Mouse (Mus musculus): Measurements from ENCODE around the gene Mst1r. TPM values are rescaled to one million over a fixed set of nuclear protein-coding genes. Genes with fewer than 3 reads are reported as not detected.

Gene Mst1r
- total RNA-seq, 2 experiments from 2014 or later = 0.43 TPM; not detected in 1

Other genes with a start within 250 kb of the Mst1r start
- gene Slc38a3, start 237.3 kb upstream of the Mst1r start, total RNA-seq (2015; ENCODE audit: low replicate concordance) = not detected in 2 replicates
- gene Slc38a3, start 237.3 kb upstream of the Mst1r start, total RNA-seq (2017; ENCODE audit: low replicate concordance) = not detected in 2 replicates
- not detected in 2 replicates for gene Gnat1, start 227.2 kb upstream of the Mst1r start, total RNA-seq (2015; ENCODE audit: low replicate concordance)
- not detected in 2 replicates for gene Gnat1, start 227.2 kb upstream of the Mst1r start, total RNA-seq (2017; ENCODE audit: low replicate concordance)
- not detected in 2 replicates for gene Sema3f, start 196.4 kb upstream of the Mst1r start, total RNA-seq (2015; ENCODE audit: low replicate concordance)
- not detected in 2 replicates for gene Sema3f, start 196.4 kb upstream of the Mst1r start, total RNA-seq (2017; ENCODE audit: low replicate concordance)
- gene Rbm5, start 135.9 kb upstream of the Mst1r start, total RNA-seq (2015; ENCODE audit: low replicate concordance) = 204 and 296 TPM in 2 replicates
- gene Rbm5, start 135.9 kb upstream of the Mst1r start, total RNA-seq (2017; ENCODE audit: low replicate concordance) = 507 and 635 TPM in 2 replicates
- 29.5 and 31.3 TPM in 2 replicates for gene Rbm6, start 33.6 kb upstream of the Mst1r start, total RNA-seq (2015; ENCODE audit: low replicate concordance)
- 60.6 and 79.6 TPM in 2 replicates for gene Rbm6, start 33.6 kb upstream of the Mst1r start, total RNA-seq (2017; ENCODE audit: low replicate concordance)
- 2.5 and 4.4 TPM in 2 replicates for gene Mon1a, start 18.7 kb upstream of the Mst1r start, total RNA-seq (2015; ENCODE audit: low replicate concordance)
- 2.0 and 2.7 TPM in 2 replicates for gene Mon1a, start 18.7 kb upstream of the Mst1r start, total RNA-seq (2017; ENCODE audit: low replicate concordance)
- gene Actl11, start 21.6 kb downstream of the Mst1r start, total RNA-seq (2015; ENCODE audit: low replicate concordance) = not detected in 2 replicates
- gene Actl11, start 21.6 kb downstream of the Mst1r start, total RNA-seq (2017; ENCODE audit: low replicate concordance) = not detected in 2 replicates
- gene Camkv, start 28.8 kb downstream of the Mst1r start, total RNA-seq (2015; ENCODE audit: low replicate concordance) = not detected in 2 replicates
- gene Camkv, start 28.8 kb downstream of the Mst1r start, total RNA-seq (2017; ENCODE audit: low replicate concordance) = not detected in 2 replicates
- 2.5 and 4.4 TPM in 2 replicates for gene Traip, start 43.3 kb downstream of the Mst1r start, total RNA-seq (2015; ENCODE audit: low replicate concordance)
- gene Traip, start 43.3 kb downstream of the Mst1r start, total RNA-seq (2017; ENCODE audit: low replicate concordance) = 12.5 and 15.2 TPM in 2 replicates
- gene Uba7, start 68.6 kb downstream of the Mst1r start, total RNA-seq (2015; ENCODE audit: low replicate concordance) = 392 and 403 TPM in 2 replicates
- 364 and 493 TPM in 2 replicates for gene Uba7, start 68.6 kb downstream of the Mst1r start, total RNA-seq (2017; ENCODE audit: low replicate concordance)
- 0.96 and 4.4 TPM in 2 replicates for gene Gm20661, start 76.2 kb downstream of the Mst1r start, total RNA-seq (2015; ENCODE audit: low replicate concordance)
- 5.3 and 12.9 TPM in 2 replicates for gene Gm20661, start 76.2 kb downstream of the Mst1r start, total RNA-seq (2017; ENCODE audit: low replicate concordance)
- 11.1 and 32.3 TPM in 2 replicates for gene Inka1, start 79.0 kb downstream of the Mst1r start, total RNA-seq (2015; ENCODE audit: low replicate concordance)
- 16.3 and 18.1 TPM in 2 replicates for gene Inka1, start 79.0 kb downstream of the Mst1r start, total RNA-seq (2017; ENCODE audit: low replicate concordance)
- 4.4 and 11.3 TPM in 2 replicates for gene Cdhr4, start 85.6 kb downstream of the Mst1r start, total RNA-seq (2015; ENCODE audit: low replicate concordance)
- gene Cdhr4, start 85.6 kb downstream of the Mst1r start, total RNA-seq (2017; ENCODE audit: low replicate concordance) = 2.5 and 17.0 TPM in 2 replicates
- gene Gm20662, start 89.5 kb downstream of the Mst1r start, total RNA-seq (2015; ENCODE audit: low replicate concordance) = not detected in 2 replicates
- 2.5 and 16.9 TPM in 2 replicates for gene Gm20662, start 89.5 kb downstream of the Mst1r start, total RNA-seq (2017; ENCODE audit: low replicate concordance)
- gene Ip6k1, start 95.6 kb downstream of the Mst1r start, total RNA-seq (2015; ENCODE audit: low replicate concordance) = 146 and 206 TPM in 2 replicates
- gene Ip6k1, start 95.6 kb downstream of the Mst1r start, total RNA-seq (2017; ENCODE audit: low replicate concordance) = 245 and 289 TPM in 2 replicates
- 4.8 and 5.6 TPM in 2 replicates for gene Gmppb, start 142.4 kb downstream of the Mst1r start, total RNA-seq (2015; ENCODE audit: low replicate concordance)
- gene Gmppb, start 142.4 kb downstream of the Mst1r start, total RNA-seq (2017; ENCODE audit: low replicate concordance) = 4.1 and 7.8 TPM in 2 replicates
- gene Amigo3, start 146.3 kb downstream of the Mst1r start, total RNA-seq (2015; ENCODE audit: low replicate concordance) = 0.77 TPM in 1 of 2 replicates, not detected in the other
- 2.3 and 2.8 TPM in 2 replicates for gene Amigo3, start 146.3 kb downstream of the Mst1r start, total RNA-seq (2017; ENCODE audit: low replicate concordance)
- 33.0 and 48.8 TPM in 2 replicates for gene Mst1, start 173.6 kb downstream of the Mst1r start, total RNA-seq (2015; ENCODE audit: low replicate concordance)
- 6.6 and 13.4 TPM in 2 replicates for gene Mst1, start 173.6 kb downstream of the Mst1r start, total RNA-seq (2017; ENCODE audit: low replicate concordance)
- gene Rnf123, start 176.5 kb downstream of the Mst1r start, total RNA-seq (2015; ENCODE audit: low replicate concordance) = 734 and 842 TPM in 2 replicates
- 498 and 626 TPM in 2 replicates for gene Rnf123, start 176.5 kb downstream of the Mst1r start, total RNA-seq (2017; ENCODE audit: low replicate concordance)
- gene Apeh, start 187.7 kb downstream of the Mst1r start, total RNA-seq (2015; ENCODE audit: low replicate concordance) = 123 and 182 TPM in 2 replicates
- gene Apeh, start 187.7 kb downstream of the Mst1r start, total RNA-seq (2017; ENCODE audit: low replicate concordance) = 219 and 268 TPM in 2 replicates